Mouse (Mus musculus) heart, postnatal 4 days (tissue): Measurements from ENCODE around the gene Ripply3. TPM values are rescaled to one million over a fixed set of nuclear protein-coding genes. Genes with fewer than 3 reads are reported as not detected.

Experiments
- DNase-seq: peaks from one replicate; pipeline ENCODE4 v3.0.0; 2021
- total RNA-seq, 2 experiments: library from RNA; stranded (reverse); gene quantifications; 2 replicates each; pipeline ENCODE4 v1.2.3; 2021

The Ripply3 gene
- 1 to 10 TPM; 3.7 to 4.5 TPM for total RNA-seq

DNA sequence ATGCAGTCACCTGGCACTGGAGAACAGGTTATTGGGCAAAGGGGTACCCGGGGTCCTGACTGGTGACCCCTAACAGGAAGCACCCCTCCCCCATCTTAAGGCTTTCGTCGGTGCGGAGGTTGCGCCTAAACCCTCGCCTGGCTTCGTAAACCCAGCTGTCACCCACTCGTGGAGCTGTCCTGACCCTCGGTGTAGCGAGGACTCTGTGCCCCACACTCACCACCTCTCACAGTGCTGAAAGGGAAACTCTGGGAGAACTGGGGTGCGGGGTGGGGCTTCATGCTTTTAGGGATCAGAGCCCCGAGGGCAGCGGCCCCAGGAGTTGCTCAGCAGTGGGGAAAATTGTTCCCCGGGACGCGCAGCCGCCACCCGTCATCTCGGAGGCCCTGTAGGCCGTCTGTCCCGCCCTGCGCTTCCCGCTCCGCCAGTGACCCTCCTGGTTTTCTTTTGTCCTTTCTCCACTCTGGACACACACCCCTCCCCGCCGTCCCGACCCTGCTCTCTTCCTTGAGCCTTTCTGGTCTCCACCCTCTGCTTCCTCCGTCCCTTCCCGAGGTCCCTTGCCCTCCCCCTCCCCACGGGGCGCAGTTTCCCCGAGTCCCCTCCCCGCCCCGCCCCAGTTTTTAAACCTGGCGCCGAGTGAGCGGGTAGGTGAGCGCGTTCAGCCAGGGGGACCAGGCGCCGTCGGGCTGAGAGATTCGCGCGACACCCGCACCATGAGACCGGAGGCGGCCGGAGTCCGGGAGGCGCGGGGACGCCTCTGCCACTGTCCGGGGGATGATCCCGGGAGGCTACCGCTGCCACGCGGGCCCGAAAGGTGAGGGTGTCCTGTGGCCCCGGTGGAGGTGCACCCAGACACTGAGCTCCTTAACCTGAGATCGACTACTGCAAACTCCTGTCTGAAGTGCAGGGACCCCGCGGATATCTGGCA, at the start of gene Ripply3:
Gene Ripply3, plus strand, starts transcription at position 640 of the 931 bp plus-strand sequence.
- peak; percentile 67 for DNase-seq

- DNase-seq = no peak
Measured at GRCm38 (mm10) chr16:94283972-94284371, 44.2 kb upstream of the Ripply3 start.

DNA sequence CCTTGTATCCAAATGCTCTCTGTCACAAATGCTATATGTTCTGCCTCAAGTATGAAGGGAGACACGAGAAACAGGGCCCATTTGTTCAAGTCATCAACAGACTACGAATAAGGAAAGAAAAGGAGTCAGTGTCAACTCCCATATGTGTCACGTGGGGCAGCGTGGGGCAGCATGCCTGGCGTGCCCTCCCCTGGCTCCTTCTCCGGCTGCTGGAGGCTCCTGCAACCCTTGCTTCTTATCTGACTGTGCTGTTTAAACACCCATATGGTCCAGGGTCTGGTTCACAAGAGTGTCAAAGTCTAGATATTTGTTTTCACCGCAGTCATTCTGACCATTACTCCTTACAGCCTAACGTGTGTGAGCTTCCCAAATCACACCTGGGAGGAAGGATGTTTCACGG, 40.4 kb upstream of the Ripply3 start:
- DNase-seq = no peak

- DNase-seq = peak; percentile 33
Measured at GRCm38 (mm10) chr16:94289138-94290072, 38.8 kb upstream of the Ripply3 start.

DNA sequence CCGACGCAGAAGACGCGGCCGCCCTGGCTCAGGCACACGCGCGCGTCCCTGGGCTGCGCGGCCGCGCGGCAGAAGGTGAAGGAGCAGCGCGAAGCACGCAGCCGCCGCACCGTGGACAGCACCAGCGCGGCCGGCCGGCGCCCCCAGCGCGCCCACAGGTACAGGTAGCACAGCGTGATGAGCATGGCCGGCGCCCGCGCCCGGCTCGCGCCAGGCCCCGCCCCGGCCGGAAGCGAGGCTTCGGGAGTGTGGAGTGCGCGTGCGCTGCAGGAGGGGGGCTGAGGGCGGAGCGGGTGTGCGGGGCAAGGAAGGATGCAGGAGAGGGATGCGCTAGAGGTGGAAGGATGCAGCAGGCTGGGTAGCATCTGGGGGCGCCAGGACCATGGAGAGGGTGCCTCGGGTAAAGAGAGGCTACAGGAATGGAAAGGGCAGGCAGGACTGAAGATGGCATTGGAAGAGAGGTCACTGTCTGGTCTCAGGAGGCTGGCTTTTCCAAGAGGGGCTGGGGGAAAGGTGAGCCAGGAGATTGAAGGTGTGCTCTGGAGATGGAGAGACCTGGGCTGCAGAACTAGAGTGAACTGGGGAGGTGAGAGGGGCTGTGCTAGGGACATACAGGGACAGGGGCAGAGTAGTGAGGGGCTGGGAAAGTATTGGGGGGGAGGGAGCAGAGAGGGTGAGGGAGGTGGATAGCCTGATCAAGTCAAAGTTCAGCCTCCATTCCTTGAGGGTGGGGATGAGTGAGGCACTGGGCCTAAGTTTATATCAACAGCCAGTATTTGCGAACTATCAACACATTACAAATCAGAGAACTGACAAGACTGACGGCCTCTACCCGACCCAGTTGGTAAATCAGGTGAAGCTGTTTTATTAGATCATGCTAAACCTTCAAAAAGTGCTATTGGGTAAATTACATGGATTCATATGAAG, 37.9 kb upstream of the Ripply3 start:
- DNase-seq = peak; percentile 79

- no peak for DNase-seq
Measured at GRCm38 (mm10) chr16:94291141-94291540, 37.1 kb upstream of the Ripply3 start.

DNA sequence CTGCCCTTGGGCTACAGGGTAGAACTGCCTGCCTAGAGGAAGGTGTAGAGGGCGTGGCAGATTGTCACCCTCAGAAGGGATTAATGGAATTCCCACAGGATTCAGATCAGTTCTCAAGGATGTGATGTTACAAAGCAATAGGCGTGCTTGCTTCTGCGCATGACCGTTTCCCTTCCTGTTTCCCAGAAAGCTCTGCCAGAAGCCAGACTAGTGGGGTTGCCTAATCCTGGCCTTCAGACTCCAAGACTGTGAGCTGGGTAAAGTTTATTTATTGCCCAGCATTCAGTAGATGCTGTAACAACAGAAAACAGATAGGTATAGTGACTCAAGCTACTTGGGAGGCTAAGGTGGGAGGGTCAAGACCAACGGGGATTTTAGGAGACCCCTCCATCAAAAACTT, 30.1 kb upstream of the Ripply3 start:
- DNase-seq = no peak

DNA sequence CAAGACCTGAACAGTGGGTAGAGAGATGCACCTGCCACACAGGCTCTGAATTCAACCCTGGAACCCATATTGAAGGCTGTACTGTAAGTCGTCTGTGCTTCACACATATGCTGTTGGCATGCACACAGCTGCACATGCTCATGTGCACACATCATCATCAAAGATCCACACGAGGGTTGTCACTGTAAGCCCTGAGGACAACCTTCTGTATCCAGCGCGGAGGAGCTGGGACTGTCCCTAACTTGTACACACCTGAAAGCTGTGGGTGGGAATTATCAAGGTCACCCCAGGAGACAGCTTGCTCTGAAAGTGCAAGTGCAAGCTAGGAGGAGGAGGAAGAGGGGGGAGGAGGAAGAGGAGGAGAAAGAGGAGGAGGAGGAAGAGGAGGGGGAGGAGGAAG, 29.0 kb upstream of the Ripply3 start:
- DNase-seq = no peak

DNA sequence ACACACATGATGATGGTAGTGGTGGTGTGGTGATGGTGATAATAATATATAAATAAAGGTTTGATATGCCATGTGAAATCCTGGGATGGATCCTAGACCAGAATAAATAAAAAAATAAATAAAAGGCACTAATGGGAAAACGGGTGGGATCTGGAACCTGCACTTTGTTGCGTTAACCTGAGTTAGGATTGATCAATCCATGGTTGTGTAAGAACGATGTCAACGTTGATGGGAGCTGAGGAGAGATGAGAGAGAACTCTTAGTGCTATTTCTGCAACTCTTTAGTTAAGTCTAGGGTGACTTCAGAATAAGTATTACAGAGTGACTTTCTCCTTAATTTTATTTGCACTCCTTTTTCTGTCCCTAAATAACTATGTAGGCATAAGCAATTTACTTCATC, 27.0 kb upstream of the Ripply3 start:
- no peak for DNase-seq

- no peak for DNase-seq
Measured at GRCm38 (mm10) chr16:94301696-94302095, 26.5 kb upstream of the Ripply3 start.

GRCm38 (mm10) chr16:94302274-94303202, 25.7 kb upstream of the Ripply3 start:
- peak; percentile 36 for DNase-seq

- DNase-seq = no peak
Measured at GRCm38 (mm10) chr16:94303203-94303535, 25.1 kb upstream of the Ripply3 start.

DNA sequence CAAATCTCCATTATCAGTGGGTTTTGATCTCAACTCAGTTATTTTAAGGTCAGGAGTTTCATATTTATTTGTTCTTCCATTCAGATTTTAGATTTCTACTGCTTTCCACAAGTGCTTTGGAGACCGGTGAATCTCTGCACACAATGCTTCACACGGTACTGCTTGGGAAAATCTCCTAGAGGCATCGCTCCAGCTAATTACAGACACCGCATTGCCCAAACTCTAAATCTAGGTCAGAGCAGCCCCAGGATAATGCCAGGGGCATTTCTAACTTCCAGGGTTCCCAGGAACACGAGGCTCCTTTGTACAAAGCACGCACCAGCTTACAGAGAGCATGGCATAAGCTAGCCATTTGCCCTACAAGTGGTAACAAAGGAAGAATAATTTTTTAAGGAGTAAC, 20.7 kb upstream of the Ripply3 start:
- DNase-seq = no peak

DNA sequence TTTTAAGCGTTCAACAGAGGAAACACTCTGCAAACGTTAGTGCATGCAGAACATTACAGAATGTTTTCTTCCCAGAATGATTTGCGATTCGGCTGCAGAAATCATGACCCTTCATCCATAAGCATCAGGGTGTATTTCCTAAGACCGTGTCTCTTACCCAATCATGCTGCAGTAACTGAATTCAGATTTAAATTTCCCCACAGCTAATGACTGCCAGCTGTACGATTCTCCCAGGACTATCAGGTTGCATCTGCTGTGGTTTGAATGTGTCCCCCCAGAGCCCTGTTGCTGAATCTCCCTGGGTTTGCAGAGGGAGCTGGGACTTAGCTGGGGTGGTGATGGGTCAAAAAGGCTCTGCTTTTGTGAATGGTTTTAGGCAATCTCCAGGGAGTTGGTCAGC, 20.3 kb upstream of the Ripply3 start:
- no peak for DNase-seq

GRCm38 (mm10) chr16:94309025-94309424, 19.2 kb upstream of the Ripply3 start:
- DNase-seq = peak; percentile 30

DNA sequence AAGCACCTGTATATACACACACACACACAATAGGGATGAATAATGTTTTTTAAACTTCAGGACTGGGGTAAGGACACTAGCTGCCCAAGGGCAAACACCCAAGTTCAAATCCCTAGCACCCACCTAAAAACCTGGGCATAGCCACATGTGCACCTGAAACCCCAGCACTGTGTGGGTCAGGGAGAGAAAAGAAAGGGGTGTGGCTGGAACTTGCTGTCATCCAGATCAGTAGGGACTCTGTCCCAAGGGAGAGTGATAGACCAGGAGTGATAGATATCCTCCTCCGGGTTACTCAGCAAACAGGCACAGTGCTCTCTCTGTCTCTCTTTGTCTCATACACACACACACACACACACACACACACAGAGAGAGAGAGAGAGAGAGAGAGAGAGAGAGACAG, 16.8 kb upstream of the Ripply3 start:
- DNase-seq = no peak

DNA sequence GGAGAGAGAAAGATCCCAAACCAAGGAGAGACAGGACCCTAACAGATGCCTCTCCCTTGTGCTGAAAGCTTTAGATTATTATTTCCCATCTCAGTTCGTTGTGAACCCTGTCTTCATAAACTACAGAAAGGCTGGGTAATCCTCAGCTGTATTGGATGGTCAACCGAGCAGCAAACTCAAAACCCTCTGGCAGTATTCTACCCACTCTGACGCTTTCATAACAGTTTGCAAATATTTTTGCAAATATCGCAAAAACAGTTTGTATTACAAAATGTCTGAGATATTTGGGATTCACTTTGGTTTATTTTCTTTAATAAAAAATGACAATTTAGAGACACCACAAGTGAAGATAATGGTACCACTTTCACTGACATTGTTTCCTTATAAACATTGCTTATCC, 16.3 kb upstream of the Ripply3 start:
- no peak for DNase-seq

GRCm38 (mm10) chr16:94312663-94313228, 15.5 kb upstream of the Ripply3 start:
- DNase-seq = peak; percentile 82

DNA sequence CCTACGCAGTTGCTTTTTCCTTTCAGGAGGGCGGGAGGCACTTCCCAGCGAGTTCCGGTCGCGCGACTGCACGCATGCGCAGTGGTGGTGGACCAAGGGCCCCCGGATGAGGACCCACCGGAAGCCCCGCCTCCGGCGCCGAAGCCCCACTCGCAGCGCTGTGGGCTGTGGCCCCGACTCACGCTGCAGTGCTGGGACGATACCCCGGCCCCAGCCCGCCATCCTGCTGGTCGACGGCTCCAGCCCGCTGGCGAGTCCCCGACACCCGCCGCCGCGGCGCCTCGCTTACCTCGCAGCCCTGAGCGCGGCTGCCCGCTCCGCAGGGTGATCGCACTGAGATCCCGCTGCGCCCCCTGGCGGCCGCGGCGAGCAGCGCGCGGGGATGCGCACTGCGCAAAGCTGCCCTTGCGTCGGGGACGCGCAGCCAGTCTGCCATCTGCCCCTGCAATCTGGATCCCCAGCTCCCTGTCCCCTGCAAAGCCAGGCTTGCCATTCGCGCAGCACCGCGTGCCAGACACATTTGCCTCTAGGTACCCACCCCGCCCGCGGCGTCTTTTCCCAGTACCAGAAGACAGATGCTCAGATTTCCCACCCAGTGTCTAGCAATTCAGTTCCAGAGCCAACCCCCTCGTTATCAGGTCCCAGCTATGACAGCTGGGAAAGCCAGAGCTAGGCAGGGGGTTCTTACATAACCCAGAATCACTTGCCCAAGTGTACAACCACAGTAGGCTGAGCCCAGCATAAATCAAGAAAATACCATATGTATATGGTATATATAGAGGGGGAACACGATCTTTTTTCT, 14.8 kb upstream of the Ripply3 start, which contains the start of gene Hlcs:
Gene Hlcs, minus strand, starts transcription at position 343 of the 802 bp plus-strand sequence.
- peak; percentile 99 for DNase-seq

GRCm38 (mm10) chr16:94314626-94315025, 13.6 kb upstream of the Ripply3 start:
- DNase-seq = no peak
